Mouse (Mus musculus): Measurements from ENCODE around the gene Slc2a6.

- TF ChIP-seq CTCF (IDR thresholded peaks at IDR 0.05; ENCODE audit: control insufficient read depth, insufficient read depth, insufficient read length) (no peak), USF1 (IDR thresholded peaks at IDR 0.05; ENCODE audit: low read depth) (no peak), MAX (IDR thresholded peaks at IDR 0.05) (no peak), CEBPB (IDR thresholded peaks at IDR 0.05; ENCODE audit: low read depth) (no peak), MYOD1 (IDR thresholded peaks at IDR 0.05; ENCODE audit: control insufficient read depth, insufficient read length, low read depth) (no peak), MYOG (IDR thresholded peaks at IDR 0.05; ENCODE audit: control insufficient read depth, extremely low read depth, insufficient read length) (no peak), FOSL1 (IDR thresholded peaks at IDR 0.05; ENCODE audit: insufficient read depth, low read length, poor library complexity, severe bottlenecking) (no peak)
Measured at GRCm38 (mm10) chr2:26984179-26984578, 43.6 kb downstream of the Slc2a6 start.
